Mouse (Mus musculus) heart, embryonic 14.5 days (tissue): ENCODE results near the gene Tnfrsf14. TPM values are rescaled to one million over a fixed set of nuclear protein-coding genes. Genes with fewer than 3 reads are reported as not detected.

Source experiments
- ATAC-seq: fragments of 200-750 bp; cut with Nextera tagmentation; 2 replicates; pipeline ENCODE4 v1.8.0; 2017; ENCODE audit warnings: low read depth, moderate TSS enrichment; ENCODE audit not compliant: insufficient number of reproducible peaks, insufficient read depth, low FRiP score
- H3K27ac ChIP-seq, 2 experiments: fragments of 200-500 bp in 1 of 2; fragments of 300-500 bp in 1 of 2; sonication (generic) in 1 of 2; replicated peaks in 1 of 2; 2 replicates each; pipeline ENCODE4 v1.5.1; 2012 to 2014; ENCODE audit warnings: low read depth in 2 of 2, low read length in 2 of 2, control low read depth in 1 of 2, mild to moderate bottlenecking in 1 of 2, mixed read lengths in 1 of 2; ENCODE audit not compliant: control insufficient read depth in 1 of 2, insufficient read depth in 1 of 2
- H3K27me3 ChIP-seq: fragments of 300-500 bp; sonication (generic); 2 replicates; pipeline ENCODE4 v1.6.1; 2014; ENCODE audit warnings: mild to moderate bottlenecking, low read length, control low read depth; ENCODE audit not compliant: control insufficient read depth, insufficient read depth
- H3K36me3 ChIP-seq: fragments of 300-500 bp; sonication (generic); 2 replicates; pipeline ENCODE4 v1.6.1; 2014; ENCODE audit warnings: mild to moderate bottlenecking, control low read depth, low read length, mixed read lengths; ENCODE audit not compliant: control insufficient read depth, insufficient read depth
- H3K4me1 ChIP-seq, 2 experiments: fragments of 200-500 bp in 1 of 2; fragments of 300-500 bp in 1 of 2; sonication (generic) in 1 of 2; 2 replicates each; pipeline ENCODE4 v1.6.1; 2012 to 2014; ENCODE audit warnings: low read length in 2 of 2, control low read depth in 1 of 2, mixed read lengths in 1 of 2; ENCODE audit not compliant: control insufficient read depth in 2 of 2, insufficient read depth in 2 of 2
- H3K4me2 ChIP-seq: fragments of 300-500 bp; sonication (generic); 2 replicates; pipeline ENCODE4 v1.6.1; 2014; ENCODE audit warnings: mild to moderate bottlenecking, low read length
- H3K4me3 ChIP-seq, 2 experiments: fragments of 200-500 bp in 1 of 2; fragments of 300-500 bp in 1 of 2; sonication (generic) in 1 of 2; 2 replicates each; pipeline ENCODE4 v1.5.1; 2012 to 2014; ENCODE audit warnings: low read length in 2 of 2, mild to moderate bottlenecking in 2 of 2, control low read depth in 1 of 2, low read depth in 1 of 2, moderate library complexity in 1 of 2; ENCODE audit not compliant: control insufficient read depth in 1 of 2, insufficient read depth in 1 of 2
- H3K9ac ChIP-seq: fragments of 300-500 bp; sonication (generic); 2 replicates; pipeline ENCODE4 v1.6.1; 2014; ENCODE audit warnings: mild to moderate bottlenecking, low read length
- H3K9me3 ChIP-seq: fragments of 300-500 bp; sonication (generic); 2 replicates; pipeline ENCODE4 v1.6.1; 2016; ENCODE audit warnings: low read length, control low read depth; ENCODE audit not compliant: control insufficient read depth
- WGBS: fragments of 180-500 bp; shearing (Covaris S2); extraction: QIAGEN DNeasy Blood & Tissue Kit; methylation state at CpG from one replicate; pipeline ENCODE4 v1.1.7; 2014; 5-methylcytosine and 5-hydroxymethylcytosine counted together
- polyA plus RNA-seq: library from polyadenylated mRNA; unstranded; fragments of >200 nt; fragmentation: Nextera tagmentation; extraction: Ambion mirVana; gene quantifications from 2 replicates; pipeline ENCODE4 v1.2.1, GENCODE M21; 2014

Tnfrsf14 gene
- polyA plus RNA-seq, 1 experiment from 2014 or later = 0.46 TPM

GRCm38 (mm10) chr4:154902371-154902770 lies 26.0 kb downstream of the Tnfrsf14 start:
- Histone ChIP-seq H3K4me1 (peaks cover 10 to 12% of the 10 kb centered on the region in 2 experiments; a peak in 3 of 4 replicates), H3K4me3 (no peak overlapping the region), H3K36me3 (no peaks in the 10 kb centered on the region), H3K27ac (no peak overlapping the region), H3K9ac (no peak overlapping the region), H3K4me2 (no peak overlapping the region), H3K9me3 (no peaks in the 10 kb centered on the region), H3K27me3 (peaks cover 2% of the 10 kb centered on the region; the same call in 1 of the 2 replicates)
- no peak for ATAC-seq
- 80% methylated on average over 2 of the region's 2 CpGs for WGBS

- no peaks in the 10 kb centered on the region for H3K9me3 ChIP-seq
- peaks cover 11 to 12% of the 10 kb centered on the region in 2 experiments; a peak in 3 of 4 replicates for H3K4me1 ChIP-seq
- peak within 1 kb of the TSS; percentile 91 for H3K4me2 ChIP-seq
- H3K9ac ChIP-seq = peak within 1 kb of the TSS; percentile 75
- peak within 1 kb of the TSS; percentile 12 to 46; a peak in 3 of 4 replicates for H3K27ac ChIP-seq
- peak; percentile 94 for ATAC-seq
- peaks cover 3% of the 10 kb centered on the region for H3K27me3 ChIP-seq
- H3K4me3 ChIP-seq = peak within 1 kb of the TSS; percentile 47 to 53
- no peaks in the 10 kb centered on the region for H3K36me3 ChIP-seq
- 3% methylated on average over 43 of the region's 43 CpGs for WGBS
These were observed 29.6 kb downstream of the Tnfrsf14 start, which contains the start of gene Fam213b for GRCm38 (mm10) chr4:154898506-154899446. TSS of gene Fam213b (minus strand) at chr4:154899135.

- Histone ChIP-seq H3K9me3 (no peaks in the 10 kb centered on the region), H3K9ac (peak overlapping the region; percentile 75), H3K4me3 (peak overlapping the region; percentile 47 to 53), H3K36me3 (no peaks in the 10 kb centered on the region), H3K4me2 (peak overlapping the region; percentile 91), H3K27me3 (peaks cover 3% of the 10 kb centered on the region), H3K4me1 (peaks cover 11 to 12% of the 10 kb centered on the region in 2 experiments; a peak in 3 of 4 replicates), H3K27ac (no peak overlapping the region)
- WGBS = 65% methylated on average over 6 of the region's 6 CpGs
- no peak for ATAC-seq
These were observed 30.5 kb downstream of the Tnfrsf14 start for GRCm38 (mm10) chr4:154897676-154898465.

- H3K4me2 ChIP-seq = no peak overlapping the region
- 70% methylated on average over 5 of the region's 5 CpGs for WGBS
- no peak for ATAC-seq
- peaks cover 3% of the 10 kb centered on the region for H3K27me3 ChIP-seq
- H3K9me3 ChIP-seq = no peaks in the 10 kb centered on the region
- peaks cover 11 to 12% of the 10 kb centered on the region in 2 experiments; a peak in 3 of 4 replicates for H3K4me1 ChIP-seq
- no peak overlapping the region for H3K4me3 ChIP-seq
- H3K27ac ChIP-seq = no peak overlapping the region
- H3K9ac ChIP-seq = no peak overlapping the region
- H3K36me3 ChIP-seq = no peaks in the 10 kb centered on the region
These were observed 32.8 kb downstream of the Tnfrsf14 start for GRCm38 (mm10) chr4:154895549-154895948.

GRCm38 (mm10) chr4:154890887-154891286 lies 37.5 kb downstream of the Tnfrsf14 start:
- Histone ChIP-seq H3K36me3 (no peaks in the 10 kb centered on the region), H3K9me3 (no peaks in the 10 kb centered on the region), H3K27ac (no peak overlapping the region), H3K27me3 (no peaks in the 10 kb centered on the region; the same call in 1 of the 2 replicates), H3K4me2 (no peak overlapping the region), H3K4me1 (no peaks in the 10 kb centered on the region), H3K9ac (no peak overlapping the region), H3K4me3 (no peak overlapping the region)
- ATAC-seq = no peak
- 89% methylated on average over 14 of the region's 14 CpGs for WGBS

GRCm38 (mm10) chr4:154887593-154888250 lies 40.6 kb downstream of the Tnfrsf14 start:
- H3K4me1 ChIP-seq = no peaks in the 10 kb centered on the region
- no peaks in the 10 kb centered on the region for H3K27me3 ChIP-seq
- no peak overlapping the region for H3K4me2 ChIP-seq
- no peak overlapping the region for H3K9ac ChIP-seq
- H3K27ac ChIP-seq = no peak overlapping the region
- no peak overlapping the region for H3K4me3 ChIP-seq
- 77% methylated on average over 15 of the region's 15 CpGs for WGBS
- H3K9me3 ChIP-seq = no peaks in the 10 kb centered on the region
- ATAC-seq = no peak
- no peaks in the 10 kb centered on the region for H3K36me3 ChIP-seq
